Mouse (Mus musculus) cerebellum, postnatal 14 days (tissue): ENCODE measurements around the gene Dnajc3.

Experiments used
- DNase-seq, 2 experiments: peaks; one replicate each; pipeline ENCODE4 v3.0.0; 2021; ENCODE audit warnings: mixed read lengths in 2 of 2

Dnajc3 gene

DNA sequence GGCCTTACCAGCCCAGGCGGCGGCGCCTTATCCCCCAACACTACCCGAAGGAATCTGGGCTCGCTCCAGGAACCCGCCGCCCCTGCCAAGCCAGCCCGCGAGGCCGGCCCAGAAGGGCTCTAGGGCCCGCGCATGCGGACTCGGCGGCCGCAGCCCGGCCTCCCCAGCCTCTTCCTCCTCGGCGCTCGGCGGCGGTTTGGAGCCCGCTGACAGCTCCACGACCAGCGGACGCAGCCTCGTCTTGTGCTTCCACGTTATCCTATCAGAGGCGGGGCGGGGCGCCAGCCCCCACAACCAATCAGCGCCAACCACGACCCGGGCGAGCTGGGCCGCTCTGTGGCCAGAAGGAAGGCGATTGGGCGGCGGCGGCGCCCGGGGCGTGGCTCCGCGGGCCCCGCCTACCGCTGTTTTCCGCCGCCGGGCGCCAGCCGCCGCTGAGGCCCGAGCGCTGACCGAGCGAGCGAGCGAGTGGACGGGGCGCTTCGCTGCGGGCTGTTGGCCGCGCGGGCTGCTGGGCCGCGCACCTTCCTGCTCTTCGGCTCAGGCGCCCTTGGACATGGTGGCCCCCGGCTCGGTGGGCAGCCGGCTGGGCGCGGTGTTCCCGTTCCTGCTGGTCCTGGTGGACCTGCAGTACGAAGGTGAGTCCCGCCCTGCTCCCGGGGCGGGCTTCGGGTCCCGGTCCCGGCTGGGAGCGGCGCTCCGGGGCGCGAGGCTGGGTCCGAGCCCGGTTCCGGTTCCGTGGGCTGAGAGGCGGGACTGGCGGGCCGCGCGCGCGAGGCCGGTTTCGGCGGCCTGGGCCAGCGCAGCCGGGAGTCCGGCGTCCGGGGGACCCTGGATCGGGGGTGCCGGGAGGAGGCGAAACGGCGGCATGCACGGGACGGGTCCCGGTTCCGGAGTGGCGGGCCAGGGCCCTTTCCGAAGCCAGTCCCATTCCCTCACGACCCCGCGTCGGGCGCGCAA is at the start of gene Dnajc3:
Gene Dnajc3, plus strand, starts transcription at position 444 of the 960 bp plus-strand sequence.
- peak; percentile 100 for DNase-seq

DNA sequence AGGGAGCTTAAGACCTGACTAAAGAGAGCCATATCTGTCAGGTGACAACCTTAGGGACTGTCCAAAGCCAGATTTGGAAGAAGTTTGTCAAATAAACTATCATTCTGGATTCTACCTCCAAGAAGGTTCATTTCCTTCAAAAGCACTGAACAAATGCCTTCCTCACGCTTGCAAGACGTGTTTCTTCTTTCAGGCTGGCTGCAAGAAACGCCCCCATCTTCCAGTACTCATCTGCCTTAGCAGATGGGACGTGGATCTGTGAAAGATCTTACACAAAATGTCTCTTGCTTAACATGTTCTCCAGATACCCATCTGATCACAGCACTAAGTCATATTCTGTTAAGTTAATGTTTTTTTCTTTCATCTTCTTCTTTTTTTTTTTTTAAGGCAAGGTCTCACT is 47.7 kb upstream of the Dnajc3 start:
- DNase-seq = no peak

GRCm38 (mm10) chr14:118895228-118895627 is 42.5 kb upstream of the Dnajc3 start:
- peak; percentile 42 to 45 for DNase-seq

- no peak for DNase-seq
Measured at GRCm38 (mm10) chr14:118895655-118896054, 42.1 kb upstream of the Dnajc3 start.

- no peak for DNase-seq
Measured at GRCm38 (mm10) chr14:118899940-118900339, 37.8 kb upstream of the Dnajc3 start.

GRCm38 (mm10) chr14:118900911-118901310 is 36.9 kb upstream of the Dnajc3 start:
- no peak for DNase-seq

DNA sequence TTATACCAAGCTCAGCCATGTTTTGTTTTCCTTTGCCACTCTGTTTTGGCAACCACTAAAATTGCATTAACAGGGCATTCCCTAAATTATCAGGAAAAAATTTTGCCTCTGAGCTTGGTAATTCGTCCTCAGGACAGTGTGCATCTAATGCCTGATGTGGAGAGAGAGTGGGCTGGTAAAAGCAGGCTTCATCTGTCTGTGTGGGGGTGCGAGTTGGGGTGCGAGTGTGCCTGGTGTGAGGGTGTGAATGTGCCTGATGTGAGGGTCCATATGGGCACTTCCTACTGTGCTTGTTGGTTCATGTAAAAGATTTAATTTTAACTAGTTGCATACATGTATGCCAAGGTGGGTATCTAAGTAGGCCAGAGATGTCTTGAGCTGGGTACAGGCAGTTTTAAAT is 34.4 kb upstream of the Dnajc3 start:
- no peak for DNase-seq

GRCm38 (mm10) chr14:118903867-118904562 is 33.8 kb upstream of the Dnajc3 start:
- DNase-seq = no peak

- DNase-seq = no peak
Measured at GRCm38 (mm10) chr14:118907592-118907991, 30.2 kb upstream of the Dnajc3 start.

GRCm38 (mm10) chr14:118909872-118910271 is 27.9 kb upstream of the Dnajc3 start:
- no peak for DNase-seq

DNA sequence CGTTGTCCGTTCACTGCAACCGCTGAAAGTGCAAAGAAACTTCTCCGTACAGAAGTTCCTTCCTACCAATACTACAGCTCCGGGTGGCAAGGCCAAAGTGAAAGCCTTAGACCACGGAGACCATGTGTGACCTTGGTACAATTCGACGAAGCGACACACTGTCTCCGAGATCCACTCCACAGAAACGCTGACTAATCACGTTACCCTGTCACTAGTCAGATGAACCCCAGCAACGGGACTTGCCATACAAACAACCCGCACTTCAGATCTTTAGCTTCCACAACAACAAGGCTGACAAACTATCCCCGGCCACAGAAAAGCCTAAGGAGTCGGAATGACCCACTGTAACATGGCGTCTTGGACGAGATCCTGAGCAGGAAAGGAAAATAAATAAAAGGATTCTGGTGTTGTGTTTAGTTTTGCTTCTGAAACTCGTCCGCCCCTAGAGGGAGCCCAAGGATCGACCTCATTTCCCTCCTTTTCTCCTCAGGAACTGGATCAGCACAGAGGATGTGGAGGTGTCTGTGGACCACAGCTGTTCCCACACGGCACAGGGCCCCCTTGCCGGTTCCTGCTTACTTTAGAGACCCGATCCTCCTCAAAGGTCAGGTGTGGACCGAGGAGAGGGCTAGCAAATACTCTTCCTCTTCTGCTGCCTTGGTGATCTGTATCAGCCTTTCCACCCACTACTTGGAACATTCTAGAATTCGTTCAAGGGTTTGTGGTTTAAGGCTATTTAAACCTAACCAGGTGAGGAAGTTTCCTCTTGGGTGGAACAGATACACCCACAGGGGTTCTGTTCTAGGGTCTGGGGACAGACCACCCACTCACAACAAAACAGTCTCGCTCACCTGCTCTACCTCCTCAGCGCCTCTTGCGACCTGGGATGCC is 27.2 kb upstream of the Dnajc3 start:
- DNase-seq = peak; percentile 66 to 79

- DNase-seq = no peak
Measured at GRCm38 (mm10) chr14:118911521-118911920, 26.3 kb upstream of the Dnajc3 start.

DNA sequence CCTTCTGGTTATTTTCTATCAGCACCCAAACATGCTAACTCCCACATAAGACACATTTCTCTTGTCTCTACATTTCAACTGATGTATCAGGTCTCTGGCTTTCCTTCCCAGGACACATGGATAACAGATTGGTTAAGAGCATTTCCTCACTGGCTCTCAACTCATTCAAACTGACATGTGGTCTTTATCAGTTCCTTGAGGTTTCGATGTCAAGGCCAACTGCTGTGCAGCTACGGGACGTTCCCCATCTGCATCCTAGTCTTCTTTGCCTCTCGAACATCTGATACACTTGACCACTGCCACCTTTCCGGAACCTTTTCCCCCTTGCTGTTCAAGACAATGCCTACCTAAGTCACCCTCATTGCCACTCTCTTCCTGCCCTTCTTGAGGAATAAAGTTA is 24.1 kb upstream of the Dnajc3 start:
- DNase-seq = no peak

GRCm38 (mm10) chr14:118919025-118919424 is 18.8 kb upstream of the Dnajc3 start:
- DNase-seq = peak; percentile 41 to 45

DNA sequence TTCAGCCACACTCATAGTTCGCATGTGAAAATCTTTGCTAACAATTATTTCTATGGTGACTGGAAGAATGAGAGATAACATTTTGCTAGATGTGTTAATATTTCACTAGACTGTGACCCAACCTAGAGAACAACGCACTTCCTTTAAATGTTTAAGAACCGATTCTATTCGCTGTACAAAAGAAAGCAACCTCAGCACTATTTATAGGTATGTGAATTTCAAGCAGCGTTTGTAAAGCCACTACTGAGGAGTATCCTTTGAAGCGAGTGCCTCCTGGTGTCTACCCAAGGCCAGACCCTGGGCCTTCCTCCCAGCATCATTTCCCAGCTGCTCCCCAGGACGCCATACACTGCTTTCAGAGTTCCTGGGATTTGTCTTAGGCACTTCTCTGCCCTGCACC is 17.1 kb upstream of the Dnajc3 start:
- DNase-seq = no peak

GRCm38 (mm10) chr14:118922251-118922650 is 15.5 kb upstream of the Dnajc3 start:
- peak; percentile 26 to 29 for DNase-seq

DNA sequence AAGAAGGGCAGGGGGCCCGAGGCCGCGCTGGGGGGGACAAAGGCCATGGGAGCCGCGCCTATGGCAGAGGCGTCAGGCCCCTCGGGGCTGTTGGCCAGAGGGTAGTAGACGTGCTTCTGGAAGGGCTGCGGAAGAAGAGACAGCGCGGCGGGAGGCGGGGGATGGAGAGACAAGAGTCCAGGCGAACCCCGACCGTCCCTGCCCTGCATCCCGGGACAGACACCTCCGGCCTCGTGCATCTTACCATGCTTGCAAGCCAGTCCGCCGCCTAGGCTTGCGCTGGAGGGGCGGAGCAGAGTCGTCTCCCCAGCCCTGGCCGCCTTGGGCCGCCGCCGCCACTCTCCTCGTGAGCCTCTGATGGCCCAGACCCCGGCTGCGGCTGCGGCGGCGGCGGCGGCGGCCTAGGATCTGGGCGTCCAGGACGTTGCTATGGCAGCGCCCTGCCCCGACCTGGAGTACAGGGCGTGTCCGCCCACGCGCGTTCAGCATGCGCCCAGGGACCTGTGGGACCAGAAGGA is 15.1 kb upstream of the Dnajc3 start:
- DNase-seq = peak; percentile 45 to 48

DNA sequence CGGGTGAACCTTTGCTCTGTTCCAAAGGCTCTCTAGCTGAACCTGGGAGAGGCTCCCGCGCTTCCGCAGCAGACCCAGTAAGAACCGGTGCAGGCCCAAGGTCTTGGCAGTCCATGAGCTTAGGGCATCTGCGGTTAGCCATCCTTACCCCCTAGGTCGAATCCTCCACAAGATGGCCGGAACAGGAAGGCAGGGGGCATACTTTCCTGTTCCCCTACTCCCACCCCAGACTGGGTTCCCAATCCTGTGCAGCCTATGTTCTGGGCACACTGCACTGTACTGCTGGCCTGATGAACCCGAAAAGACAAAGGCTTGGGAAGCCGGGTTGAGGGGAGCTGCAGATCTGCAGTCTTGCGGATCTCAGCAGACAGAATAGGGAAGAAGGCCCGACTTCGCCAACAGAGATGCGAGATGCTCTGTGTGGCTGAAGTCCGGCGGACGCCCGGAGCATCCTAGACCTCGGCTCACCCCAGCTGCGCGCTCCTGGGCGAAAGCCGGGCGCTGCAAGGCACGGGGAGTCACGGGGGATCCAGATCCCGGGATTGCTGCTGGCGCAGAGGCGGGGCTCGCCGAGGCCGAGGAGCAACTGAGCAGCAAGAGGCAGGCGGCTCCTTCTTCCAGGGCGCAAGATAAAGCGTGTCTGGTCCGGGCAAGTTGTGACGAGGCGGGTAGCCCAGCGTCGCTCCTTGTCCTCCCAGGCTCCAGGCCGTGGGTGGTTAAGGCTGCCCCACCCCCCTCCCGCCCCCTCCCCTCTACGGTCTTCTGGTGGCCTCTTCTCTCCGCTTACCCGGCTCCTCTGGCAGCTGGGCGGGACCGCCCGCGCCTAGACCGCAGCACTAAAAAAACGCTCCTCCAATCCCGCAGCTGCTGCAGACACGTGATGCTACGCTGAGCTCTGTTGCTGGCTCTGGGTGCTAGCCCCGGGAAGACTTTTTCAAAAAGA is 12.8 kb upstream of the Dnajc3 start, which contains the start of gene Dzip1:
Gene Dzip1, minus strand, starts transcription at position 788 of the 943 bp plus-strand sequence.
- DNase-seq = peak; percentile 57 to 63

DNA sequence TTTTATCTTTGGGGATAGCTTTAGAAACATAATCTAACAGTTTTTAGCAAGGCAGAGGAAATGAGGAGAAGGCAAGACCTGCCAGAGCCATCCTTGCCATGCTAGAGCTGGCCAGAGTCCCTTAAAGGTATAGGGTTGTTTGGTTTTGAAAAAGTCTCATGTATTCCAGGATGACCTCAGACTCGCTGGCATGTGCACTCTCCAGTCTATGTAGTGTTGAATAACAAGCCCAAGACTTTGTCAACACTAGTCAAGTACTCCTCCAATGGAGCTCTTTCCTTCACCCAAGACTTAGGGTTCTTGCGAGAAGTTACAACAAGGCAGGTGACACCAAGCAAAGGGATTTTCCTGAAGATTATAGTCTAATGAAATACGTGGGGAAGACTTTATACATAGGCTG is 9.2 kb upstream of the Dnajc3 start:
- no peak for DNase-seq

DNA sequence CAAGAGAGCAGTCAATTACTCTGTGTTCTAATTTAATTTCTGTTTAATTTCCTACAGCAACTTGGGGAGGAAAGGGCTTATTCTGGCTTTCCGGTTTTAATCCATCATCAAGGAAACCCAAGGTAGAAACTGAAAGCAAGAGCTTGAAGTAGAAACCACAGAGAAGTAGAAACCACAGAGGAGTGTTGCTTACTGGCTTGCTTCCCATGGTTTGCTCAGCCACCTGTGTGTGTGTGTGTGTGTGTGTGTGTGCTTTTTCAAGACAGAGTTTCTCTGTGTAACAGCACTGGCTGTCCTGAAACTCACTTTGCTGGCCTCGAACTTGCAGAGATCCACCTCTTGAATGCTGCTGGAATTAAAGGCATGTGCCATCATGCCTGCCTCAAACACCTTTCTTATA is 8.0 kb upstream of the Dnajc3 start:
- DNase-seq = no peak

DNA sequence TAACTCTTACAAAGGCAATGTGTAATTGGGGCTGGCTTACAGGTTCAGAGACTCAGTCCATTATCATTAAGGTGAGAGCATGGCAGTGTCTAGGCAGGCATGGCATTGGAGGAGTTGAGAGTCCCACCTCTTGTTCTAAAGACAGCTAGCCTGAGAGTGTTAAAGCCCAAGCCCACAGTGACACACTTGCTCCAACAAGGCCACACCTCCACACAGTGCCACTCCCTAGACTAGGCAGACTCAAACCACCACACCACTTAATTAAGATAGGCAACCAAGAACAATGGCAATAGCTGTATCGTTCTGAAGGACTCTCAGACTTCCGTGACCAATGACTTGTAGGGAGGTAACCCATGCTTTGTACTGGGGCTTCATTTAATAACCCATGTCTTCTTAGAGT is 7.0 kb upstream of the Dnajc3 start:
- no peak for DNase-seq
